Mouse (Mus musculus) forebrain, embryonic 10.5 days (tissue): ENCODE data around the gene Vps11. TPM values are rescaled to one million over a fixed set of nuclear protein-coding genes. Genes with fewer than 3 reads are reported as not detected.

Experiments used
- microRNA-seq: library from miRNA; unstranded; fragments of <30 nt; microRNA quantifications from one replicate; pipeline ENCODE4, GENCODE M21; 2017
- polyA plus RNA-seq: library from polyadenylated mRNA; unstranded; fragments of >200 nt; fragmentation: Nextera tagmentation; extraction: Ambion mirVana; gene quantifications from 2 replicates; pipeline ENCODE4 v1.2.1, GENCODE M21; 2016

Gene Vps11
- polyA plus RNA-seq, 1 experiment from 2014 or later = 32.3 TPM

Small RNA genes within 50 kb of the gene (microRNA-seq; reads per million reads assigned to microRNA genes)
- 0.90 reads per million for gene Gm44335
- gene Mir7085 = not detected

Other genes with a start within 250 kb of the Vps11 start
- gene Gm49380, start 248.2 kb downstream of the Vps11 start, polyA plus RNA-seq = 0.06 and 0.36 TPM in 2 replicates
- 79.5 and 81.5 TPM in 2 replicates for gene Rnf26, start 248.2 kb downstream of the Vps11 start, polyA plus RNA-seq
- 10.1 and 11.4 TPM in 2 replicates for gene Mcam, start 227.2 kb downstream of the Vps11 start, polyA plus RNA-seq
- 21.3 and 23.8 TPM in 2 replicates for gene Cbl, start 127.6 kb downstream of the Vps11 start, polyA plus RNA-seq
- not detected in 2 replicates for gene Ccdc153, start 121.0 kb downstream of the Vps11 start, polyA plus RNA-seq
- 0.06 TPM in 1 of 2 replicates, not detected in the other for gene Pdzd3, start 110.2 kb downstream of the Vps11 start, polyA plus RNA-seq
- 2.8 and 2.9 TPM in 2 replicates for gene Nlrx1, start 93.1 kb downstream of the Vps11 start, polyA plus RNA-seq
- 5.3 and 7.2 TPM in 2 replicates for gene Abcg4, start 73.1 kb downstream of the Vps11 start, polyA plus RNA-seq
- gene Hinfp, start 56.0 kb downstream of the Vps11 start, polyA plus RNA-seq = 32.8 and 33.0 TPM in 2 replicates
- 8.3 and 8.7 TPM in 2 replicates for gene C2cd2l, start 41.4 kb downstream of the Vps11 start, polyA plus RNA-seq
- 48.0 and 49.3 TPM in 2 replicates for gene Dpagt1, start 35.7 kb downstream of the Vps11 start, polyA plus RNA-seq
- 524 and 528 TPM in 2 replicates for gene H2afx, start 27.0 kb downstream of the Vps11 start, polyA plus RNA-seq
- gene Hmbs, start 17.4 kb downstream of the Vps11 start, polyA plus RNA-seq = 196 and 210 TPM in 2 replicates
- 38.7 and 43.7 TPM in 2 replicates for gene Hyou1, start 17.8 kb upstream of the Vps11 start, polyA plus RNA-seq
- gene Slc37a4, start 35.2 kb upstream of the Vps11 start, polyA plus RNA-seq = 18.8 and 19.4 TPM in 2 replicates
- gene Rps25, start 45.5 kb upstream of the Vps11 start, polyA plus RNA-seq = 2,069 and 2,211 TPM in 2 replicates
- 181 and 189 TPM in 2 replicates for gene Trappc4, start 45.9 kb upstream of the Vps11 start, polyA plus RNA-seq
- 25.6 and 26.1 TPM in 2 replicates for gene Ccdc84, start 56.9 kb upstream of the Vps11 start, polyA plus RNA-seq
- not detected in 2 replicates for gene Foxr1, start 79.5 kb upstream of the Vps11 start, polyA plus RNA-seq
- not detected in 2 replicates for gene Upk2, start 93.3 kb upstream of the Vps11 start, polyA plus RNA-seq
- gene Bcl9l, start 121.2 kb upstream of the Vps11 start, polyA plus RNA-seq = 3.9 and 5.0 TPM in 2 replicates
- 0.05 TPM in 1 of 2 replicates, not detected in the other for gene Cxcr5, start 200.2 kb upstream of the Vps11 start, polyA plus RNA-seq
- gene Ddx6, start 243.2 kb upstream of the Vps11 start, polyA plus RNA-seq = 20.3 and 21.0 TPM in 2 replicates